Mouse (Mus musculus): ENCODE data around the gene Fosl2.
A peak's percentile ranks its signal among the peaks of the same experiment; 100 is the strongest.

The Fosl2 gene

GRCm38 (mm10) chr5:32135336-32136206 is at the start of gene Fosl2:
Gene Fosl2 (plus strand): TSS chr5:32135801.
- DNase-seq (ENCODE audit: low spot score in 2 of 2), result peak; percentile 85 to 87

- DNase-seq (ENCODE audit: low spot score in 2 of 2), result no peak
Measured at GRCm38 (mm10) chr5:32085971-32086370, 49.6 kb upstream of the Fosl2 start.

- no peak for DNase-seq (ENCODE audit: low spot score in 2 of 2)
Measured at GRCm38 (mm10) chr5:32086526-32087090, 49.0 kb upstream of the Fosl2 start.

- no peak for DNase-seq (ENCODE audit: low spot score in 2 of 2)
Measured at GRCm38 (mm10) chr5:32089481-32089880, 46.1 kb upstream of the Fosl2 start.

GRCm38 (mm10) chr5:32092281-32092680 is 43.3 kb upstream of the Fosl2 start:
- DNase-seq (ENCODE audit: low spot score in 2 of 2), result no peak

- no peak for DNase-seq (ENCODE audit: low spot score in 2 of 2)
Measured at GRCm38 (mm10) chr5:32098691-32099090, 36.9 kb upstream of the Fosl2 start.

GRCm38 (mm10) chr5:32102484-32102883 is 33.1 kb upstream of the Fosl2 start:
- DNase-seq (ENCODE audit: low spot score in 2 of 2), result no peak

GRCm38 (mm10) chr5:32102971-32103431 is 32.6 kb upstream of the Fosl2 start:
- no peak for DNase-seq (ENCODE audit: low spot score in 2 of 2)

- DNase-seq (ENCODE audit: low spot score in 2 of 2), result no peak
Measured at GRCm38 (mm10) chr5:32103545-32103944, 32.1 kb upstream of the Fosl2 start.

GRCm38 (mm10) chr5:32104119-32104990 is 31.2 kb upstream of the Fosl2 start:
- DNase-seq (ENCODE audit: low spot score in 2 of 2), result peak; percentile 64 to 70

GRCm38 (mm10) chr5:32106473-32107140 is 29.0 kb upstream of the Fosl2 start:
- DNase-seq (ENCODE audit: low spot score in 2 of 2), result no peak

GRCm38 (mm10) chr5:32110651-32111050 is 24.9 kb upstream of the Fosl2 start:
- DNase-seq (ENCODE audit: low spot score in 2 of 2), result no peak

GRCm38 (mm10) chr5:32112206-32112916 is 23.2 kb upstream of the Fosl2 start:
- DNase-seq (ENCODE audit: low spot score in 2 of 2), result peak; percentile 26 to 30

GRCm38 (mm10) chr5:32120901-32121376 is 14.7 kb upstream of the Fosl2 start:
- no peak for DNase-seq (ENCODE audit: low spot score in 2 of 2)

GRCm38 (mm10) chr5:32121936-32122335 is 13.7 kb upstream of the Fosl2 start:
- DNase-seq (ENCODE audit: low spot score in 2 of 2), result no peak

GRCm38 (mm10) chr5:32122363-32122762 is 13.2 kb upstream of the Fosl2 start:
- no peak for DNase-seq (ENCODE audit: low spot score in 2 of 2)

- DNase-seq (ENCODE audit: low spot score in 2 of 2), result no peak
Measured at GRCm38 (mm10) chr5:32124957-32125356, 10.6 kb upstream of the Fosl2 start.

- DNase-seq (ENCODE audit: low spot score in 2 of 2), result no peak
Measured at GRCm38 (mm10) chr5:32127226-32127625, 8.4 kb upstream of the Fosl2 start.

- DNase-seq (ENCODE audit: low spot score in 2 of 2), result no peak
Measured at GRCm38 (mm10) chr5:32127927-32128326, 7.7 kb upstream of the Fosl2 start.

- peak; percentile 14 to 28 for DNase-seq (ENCODE audit: low spot score in 2 of 2)
Measured at GRCm38 (mm10) chr5:32132971-32133501, 2.6 kb upstream of the Fosl2 start.
